Mouse (Mus musculus): Measurements from ENCODE around the gene Iqck.

DNA sequence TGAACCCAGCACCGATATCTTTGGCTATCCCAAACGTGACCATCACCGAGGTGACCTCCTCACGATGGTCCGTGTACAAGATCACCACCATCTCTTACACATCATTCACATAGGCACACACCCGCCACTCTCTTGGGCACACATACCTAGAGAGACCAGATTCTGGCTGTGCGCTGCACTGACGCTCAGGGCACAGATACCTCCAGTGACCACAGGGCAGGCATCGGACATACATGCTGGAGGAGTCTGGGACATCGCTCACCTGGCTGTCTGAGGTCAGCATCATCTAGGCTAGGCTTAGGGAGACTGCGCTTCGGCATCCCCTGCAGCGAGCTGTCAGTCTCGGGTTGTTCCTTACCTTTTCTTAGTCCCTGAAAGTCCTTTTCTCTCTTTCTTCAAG, 140.1 kb downstream of the Iqck start:
- no peak for TF ChIP-seq POLR2A (IDR thresholded peaks at IDR 0.05; ENCODE audit: insufficient read length, low read depth)
- no peak for TF ChIP-seq MYOG (IDR thresholded peaks at IDR 0.05; ENCODE audit: control insufficient read depth in 1 of 3, insufficient read depth in 1 of 3, insufficient read length in 2 of 3, low read depth in 2 of 3)
- no peak for TF ChIP-seq TCF12 (IDR thresholded peaks at IDR 0.05; ENCODE audit: insufficient read depth, poor library complexity, severe bottlenecking)
- TF ChIP-seq MAX (IDR thresholded peaks at IDR 0.05; ENCODE audit: low read depth) = no peak
- no peak for TF ChIP-seq SRF (IDR thresholded peaks at IDR 0.05; ENCODE audit: control insufficient read depth, insufficient read length, low read depth)
- no peak for TF ChIP-seq CEBPB (IDR thresholded peaks at IDR 0.05; ENCODE audit: insufficient read depth, poor library complexity, severe bottlenecking)
- TF ChIP-seq E2F4 (IDR thresholded peaks at IDR 0.05; ENCODE audit: insufficient read depth) = no peak
- no peak for TF ChIP-seq POLR2AphosphoS2 (IDR thresholded peaks at IDR 0.05; ENCODE audit: insufficient read length, low read depth)
- TF ChIP-seq USF1 (IDR thresholded peaks at IDR 0.05; ENCODE audit: low read depth) = no peak
- TF ChIP-seq TCF3 (IDR thresholded peaks at IDR 0.05; ENCODE audit: insufficient read length, low read depth) = no peak
- TF ChIP-seq MYOD1 (IDR thresholded peaks at IDR 0.05; ENCODE audit: control insufficient read depth in 1 of 3, insufficient read length in 2 of 3, low read depth in 2 of 3) = no peak
- TF ChIP-seq REST (IDR thresholded peaks at IDR 0.05; ENCODE audit: insufficient read depth, insufficient read length) = no peak

Measured in myocyte (in vitro differentiated cells).